Mouse (Mus musculus) testis, postnatal 14 days (tissue): ENCODE data around the gene Mrm3.

Source experiments
- DNase-seq: peaks from one replicate; pipeline ENCODE4 v3.0.0; 2021; ENCODE audit warnings: low spot score

Mrm3 gene

DNA sequence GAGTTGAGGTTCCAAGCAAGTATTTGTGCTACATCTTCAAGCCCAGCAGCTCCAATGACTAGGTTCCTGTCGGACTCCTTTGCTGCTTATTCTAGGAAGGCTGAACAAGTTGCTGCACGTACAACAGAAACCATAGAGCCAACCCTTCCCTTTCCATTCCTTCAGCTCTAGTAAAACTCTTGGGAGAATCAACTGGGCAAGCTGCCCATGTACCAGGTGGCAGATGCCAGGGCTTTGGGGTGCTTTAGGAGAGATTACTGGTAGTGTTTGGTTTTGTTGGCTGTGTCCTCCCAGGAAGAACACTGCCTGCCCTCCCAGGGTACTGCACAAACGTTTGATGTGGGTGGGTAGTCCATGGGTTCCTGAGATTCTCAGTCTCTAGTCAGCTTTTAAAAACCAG, 8.5 kb downstream of the Mrm3 start:
- no peak for DNase-seq

GRCm38 (mm10) chr11:76253145-76253917, 9.8 kb downstream of the Mrm3 start:
- peak; percentile 69 for DNase-seq

DNA sequence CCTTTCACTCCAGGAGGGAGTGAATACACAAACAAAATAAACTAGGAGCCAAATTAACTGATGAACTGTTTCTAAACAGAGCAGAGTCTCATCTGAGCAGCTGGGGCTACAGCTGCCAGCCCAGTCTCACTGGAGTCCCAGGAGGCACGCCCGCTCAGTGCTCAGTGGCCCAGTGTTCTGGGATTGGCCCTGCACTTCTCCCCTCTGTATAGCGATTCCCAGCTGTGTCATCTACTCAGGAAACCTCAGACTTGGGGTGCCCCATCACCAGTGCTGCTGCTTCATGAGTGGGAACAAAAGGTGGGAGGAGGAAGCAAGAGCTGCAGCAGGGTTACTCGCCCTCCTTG, 10.4 kb downstream of the Mrm3 start:
- DNase-seq, result no peak

- DNase-seq, result no peak
Observed at GRCm38 (mm10) chr11:76255431-76256001, 12.0 kb downstream of the Mrm3 start.

DNA sequence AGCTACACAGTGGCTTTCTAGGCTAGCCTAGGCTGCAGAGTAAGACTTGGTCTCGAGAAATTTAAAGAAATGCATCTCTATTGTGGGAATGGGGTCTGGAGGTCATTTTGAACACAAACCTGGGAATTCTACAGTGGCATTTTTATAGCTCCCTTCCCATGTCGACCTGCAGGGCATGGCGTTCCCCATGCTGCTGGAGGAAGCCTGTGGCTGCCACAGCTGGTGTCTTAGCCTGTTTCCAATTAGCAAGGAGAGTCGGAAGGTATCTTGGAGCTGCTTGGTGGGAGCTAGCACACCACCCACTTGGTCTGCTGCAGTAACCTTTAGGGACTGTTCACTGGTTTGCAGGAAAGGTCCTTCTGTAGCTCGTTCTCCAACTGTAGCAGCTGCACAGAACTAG, 12.6 kb downstream of the Mrm3 start:
- DNase-seq, result no peak

GRCm38 (mm10) chr11:76257386-76257785, 13.9 kb downstream of the Mrm3 start:
- no peak for DNase-seq

DNA sequence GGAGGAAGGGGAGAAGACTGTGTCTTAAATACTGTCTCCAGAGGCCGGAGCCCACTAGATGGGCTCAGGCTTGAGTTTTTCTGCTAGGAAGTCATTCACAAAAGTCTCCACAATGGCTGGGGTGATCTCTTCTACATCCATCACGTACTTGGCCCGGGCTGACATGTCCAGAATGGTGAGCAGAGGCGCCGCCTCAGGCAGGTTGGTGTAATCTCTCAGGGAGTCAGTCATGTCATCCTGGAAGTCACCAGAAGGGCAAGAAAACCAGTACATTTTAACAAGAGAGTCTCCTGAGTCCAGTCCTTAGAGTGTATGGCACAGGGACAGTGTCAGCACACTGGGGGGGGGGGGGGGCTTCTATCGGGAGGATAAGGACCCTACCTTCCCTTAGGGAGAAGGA, 15.0 kb downstream of the Mrm3 start:
- DNase-seq, result no peak

GRCm38 (mm10) chr11:76260208-76261050, 16.9 kb downstream of the Mrm3 start:
- DNase-seq, result no peak

DNA sequence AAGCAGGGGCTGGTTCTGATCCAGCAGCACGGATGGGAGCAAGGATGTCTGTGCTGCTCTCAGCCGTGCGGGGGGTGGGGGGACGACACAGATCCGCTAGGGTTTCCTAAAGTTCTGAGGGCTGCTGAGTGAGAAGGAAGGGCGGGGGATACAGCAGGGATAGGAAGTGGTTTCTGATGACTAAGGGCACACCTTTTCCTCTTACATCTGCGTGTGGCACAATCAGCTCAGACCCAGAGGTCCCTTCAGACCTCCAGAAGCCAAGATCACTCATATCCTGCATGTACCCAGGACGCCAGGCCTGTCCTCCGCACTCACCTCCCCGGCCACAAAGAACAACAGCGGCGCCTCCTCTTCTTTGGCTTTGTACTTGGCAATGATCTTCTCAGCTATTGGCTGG, 17.7 kb downstream of the Mrm3 start:
- no peak for DNase-seq

DNA sequence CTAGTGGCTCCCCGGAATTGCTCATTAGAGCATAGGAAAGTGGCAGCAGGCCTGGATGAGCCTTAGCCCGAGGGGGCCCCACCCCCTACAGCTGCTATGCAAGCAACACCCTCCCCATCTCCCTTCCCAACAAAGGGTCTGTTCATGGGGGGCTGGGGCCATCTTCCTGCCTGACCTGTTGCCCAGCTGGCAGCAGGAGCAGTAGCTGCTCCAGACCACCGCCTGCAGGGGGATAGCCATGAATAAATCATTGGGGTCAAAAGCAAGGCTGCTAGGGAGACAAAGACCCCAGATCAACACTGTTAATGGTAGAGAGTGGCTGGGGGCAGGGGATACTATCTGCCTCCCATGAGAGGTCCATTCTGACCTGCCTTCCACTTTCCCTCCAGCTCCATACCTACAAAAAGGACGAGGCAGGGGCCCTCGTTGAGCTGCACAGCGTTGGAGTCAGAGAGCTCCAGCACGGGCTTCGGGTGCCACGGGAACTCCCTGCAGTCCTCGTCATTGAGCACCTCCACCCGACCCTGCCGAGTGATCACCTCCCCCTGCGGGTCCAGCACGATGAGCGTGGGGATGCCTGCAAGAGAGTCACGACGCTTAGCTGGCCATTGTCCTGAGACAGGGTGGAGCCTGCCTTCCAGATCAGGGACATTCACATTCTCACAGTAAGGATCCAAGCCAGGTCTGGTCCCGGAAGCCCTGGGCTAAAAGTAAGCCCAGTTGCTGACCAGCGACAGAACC, 19.3 kb downstream of the Mrm3 start:
- no peak for DNase-seq

DNA sequence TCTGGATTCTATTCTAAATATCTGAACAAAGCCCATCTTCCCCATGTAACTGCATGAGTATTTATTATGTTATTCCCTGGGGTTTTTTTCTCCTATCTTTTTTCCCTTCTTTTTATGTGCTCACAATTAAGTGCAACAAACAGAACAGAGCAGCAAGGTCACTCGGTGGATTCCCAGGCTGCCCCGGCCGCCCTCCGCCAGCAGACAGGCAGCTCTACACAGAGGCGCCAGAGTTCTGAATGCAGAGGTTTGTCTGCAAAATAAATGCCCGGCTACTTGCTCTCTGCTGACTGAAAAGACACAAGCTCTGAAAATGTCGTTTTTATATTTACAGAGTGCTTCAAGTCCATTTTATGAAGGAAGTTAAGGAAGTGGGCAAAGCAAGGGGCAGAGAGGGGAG, 24.0 kb downstream of the Mrm3 start:
- no peak for DNase-seq

DNA sequence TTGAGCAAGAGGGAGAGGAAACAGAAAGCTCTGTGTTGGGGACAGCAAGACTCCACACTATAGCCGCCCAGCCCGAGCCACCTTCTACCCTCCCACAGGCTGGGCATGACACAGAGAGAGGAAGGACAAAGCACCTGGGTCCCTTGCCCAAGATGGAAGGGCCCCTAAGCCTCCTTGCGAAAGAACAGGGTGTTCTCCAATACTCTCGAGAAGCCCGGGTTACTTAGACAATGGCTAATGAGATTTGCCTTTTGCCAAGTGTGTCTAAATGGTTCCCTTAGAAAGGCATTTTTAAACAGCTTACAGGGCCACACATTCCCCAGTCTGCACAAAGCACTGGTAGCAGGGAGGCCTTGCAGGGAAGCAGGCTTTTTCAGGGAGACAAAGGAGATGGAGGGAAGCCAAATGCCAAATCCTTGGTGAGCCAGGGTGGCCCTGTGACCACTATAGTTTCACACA, 24.5 kb downstream of the Mrm3 start:
- no peak for DNase-seq

DNA sequence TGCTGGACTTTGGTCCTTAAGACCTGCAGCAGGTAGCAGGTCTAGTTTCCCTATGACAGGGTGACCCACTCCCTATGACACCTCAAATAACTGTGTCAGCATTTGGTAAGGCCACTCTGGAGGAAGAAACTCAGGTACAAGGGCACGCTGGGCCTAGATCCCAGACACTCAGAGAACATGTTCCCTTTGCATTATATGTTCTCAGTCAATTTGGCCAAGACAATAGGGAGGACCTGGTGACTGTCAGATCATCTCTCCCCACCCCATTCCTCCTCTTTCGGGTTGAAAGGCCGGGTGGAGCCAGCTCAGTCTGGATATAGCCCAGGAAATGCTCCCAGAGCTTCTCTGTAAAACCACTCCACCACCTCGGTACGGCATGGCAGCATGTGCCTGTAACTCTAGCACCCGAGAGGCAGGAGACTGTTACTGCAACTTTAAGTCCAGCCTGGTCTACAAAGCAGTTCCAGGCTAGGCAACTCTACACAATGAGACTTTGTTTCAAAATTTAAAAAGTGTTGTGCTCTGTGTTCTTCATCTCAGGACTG, 25.1 kb downstream of the Mrm3 start:
- DNase-seq, result no peak

GRCm38 (mm10) chr11:76272440-76272839, 28.9 kb downstream of the Mrm3 start:
- DNase-seq, result no peak

- no peak for DNase-seq
Observed at GRCm38 (mm10) chr11:76278960-76279852, 35.7 kb downstream of the Mrm3 start.

- DNase-seq, result no peak
Observed at GRCm38 (mm10) chr11:76279971-76280370, 36.5 kb downstream of the Mrm3 start.

DNA sequence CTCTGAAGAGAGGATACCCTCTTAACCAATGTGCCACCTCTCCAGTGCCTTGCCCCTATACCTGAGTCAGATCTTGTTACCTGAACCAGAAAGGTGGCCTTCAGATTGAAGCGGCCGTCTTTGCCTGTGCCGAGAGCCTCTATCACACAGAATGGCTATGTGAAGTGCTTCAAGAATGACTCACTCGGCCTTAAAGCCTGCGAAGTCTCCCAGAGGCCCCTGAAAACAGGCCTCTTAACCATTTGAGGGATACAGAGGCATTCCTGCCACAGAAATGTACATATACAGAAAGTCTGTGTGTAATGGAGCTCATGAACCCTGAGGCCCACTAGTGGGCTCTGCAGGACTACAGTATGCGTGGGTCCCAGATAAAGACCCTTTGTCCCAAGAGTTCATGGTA, 40.3 kb downstream of the Mrm3 start:
- DNase-seq, result no peak

- peak; percentile 52 for DNase-seq
Observed at GRCm38 (mm10) chr11:76285431-76286075, 42.0 kb downstream of the Mrm3 start.

DNA sequence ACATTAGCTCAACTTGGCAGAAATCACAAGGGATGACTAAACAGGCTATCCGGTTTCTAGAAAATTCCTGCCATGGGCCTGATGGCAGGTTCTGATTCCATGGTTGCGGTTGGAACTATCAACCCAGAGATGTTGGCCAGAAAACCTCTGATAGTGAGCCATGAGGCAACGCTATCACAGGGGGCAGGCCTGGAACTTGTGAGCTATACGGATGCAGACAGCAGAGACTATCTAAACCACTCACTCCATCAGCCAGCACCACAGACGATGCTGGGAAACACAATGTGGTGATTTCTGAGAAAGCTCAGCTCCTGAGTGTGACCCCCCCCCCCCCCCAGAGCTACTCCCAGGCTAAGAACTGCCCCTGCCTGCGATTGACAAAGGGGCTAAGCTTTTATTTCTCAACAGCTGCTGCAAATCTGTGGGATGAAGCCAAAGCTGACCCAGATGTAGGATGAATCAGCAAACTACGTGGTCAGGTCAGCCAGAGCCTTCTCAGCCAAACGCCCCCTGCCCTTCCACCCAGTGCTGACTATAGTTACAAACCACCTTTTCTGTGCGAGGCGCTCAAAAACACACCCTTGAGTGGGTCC, 43.1 kb downstream of the Mrm3 start:
- DNase-seq, result no peak

DNA sequence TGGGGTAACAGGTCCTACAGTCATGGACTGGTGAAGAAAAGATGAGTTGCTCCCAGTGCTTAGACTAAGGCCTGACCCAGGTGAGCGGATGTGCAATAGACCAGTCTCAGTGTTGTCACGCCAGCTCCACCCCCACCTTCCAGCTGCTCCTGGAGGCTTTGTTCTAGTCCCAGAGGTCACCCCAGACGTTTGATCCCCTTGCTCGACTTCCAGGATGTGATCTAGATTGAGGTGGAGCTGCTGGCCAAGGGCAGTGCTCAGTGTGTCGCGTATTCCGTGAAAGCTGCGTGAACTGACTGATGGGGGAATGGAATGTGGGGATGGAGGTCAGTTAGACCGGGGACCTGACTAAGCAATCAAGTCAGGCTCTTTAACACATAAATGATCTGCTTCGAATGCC, 43.8 kb downstream of the Mrm3 start:
- no peak for DNase-seq
